Mouse (Mus musculus) G1E (cell line): ENCODE results near the gene Rplp1. TPM values are rescaled to one million over a fixed set of nuclear protein-coding genes. Genes with fewer than 3 reads are reported as not detected.

Experiments used
- ATAC-seq: 2 replicates; pipeline ENCODE4 v1.8.0; 2016; ENCODE audit warnings: mild to moderate bottlenecking; ENCODE audit not compliant: insufficient number of reproducible peaks, poor library complexity, low FRiP score, severe bottlenecking; ENCODE audit errors: extremely low read depth
- DNase-seq: peaks from one replicate; pipeline ENCODE4 v3.0.0; 2012; ENCODE audit warnings: low spot score
- H3K27me3 ChIP-seq: 2 replicates; pipeline ENCODE4 v1.6.1; 2012; ENCODE audit warnings: mild to moderate bottlenecking, low read length, inconsistent platforms; ENCODE audit not compliant: insufficient read depth
- H3K36me3 ChIP-seq: replicated peaks from 2 replicates; pipeline ENCODE3; 2012; ENCODE audit warnings: mild to moderate bottlenecking, inconsistent platforms
- H3K4me1 ChIP-seq: 2 replicates; pipeline ENCODE4 v1.6.1; 2012; ENCODE audit warnings: low read depth, low read length, inconsistent platforms, mixed read lengths; ENCODE audit not compliant: insufficient read depth
- H3K4me3 ChIP-seq: 2 replicates; pipeline ENCODE4 v1.5.1; 2012; ENCODE audit warnings: low read depth, mild to moderate bottlenecking, inconsistent platforms, low read length, moderate library complexity, mixed read lengths
- H3K9me3 ChIP-seq: replicated peaks from 2 replicates; pipeline ENCODE4 v1.6.1; 2012; ENCODE audit warnings: inconsistent platforms
- CTCF ChIP-seq: IDR thresholded peaks from 2 replicates; pipeline ENCODE4 v1.5.1; 2012; ENCODE audit warnings: low read depth, low read length, inconsistent platforms, mixed read lengths
- GATA1 ChIP-seq: IDR thresholded peaks from 2 replicates; pipeline ENCODE4 v1.6.1; 2012; ENCODE audit warnings: borderline replicate concordance, low read length, inconsistent platforms, mixed read lengths
- GATA2 ChIP-seq: IDR thresholded peaks from 2 replicates; pipeline ENCODE4 v1.6.1; 2012; ENCODE audit warnings: low read depth, low read length, inconsistent platforms, borderline replicate concordance
- POLR2AphosphoS5 ChIP-seq: IDR thresholded peaks from 2 replicates; pipeline ENCODE4 v1.6.1; 2012; ENCODE audit warnings: low read depth, low read length, inconsistent platforms; ENCODE audit not compliant: insufficient replicate concordance
- TAL1 ChIP-seq: conservative IDR thresholded peaks from 2 replicates; pipeline ENCODE4 v1.6.1; 2012; ENCODE audit warnings: low read depth, low read length, inconsistent platforms, mixed read lengths
- polyA plus RNA-seq: library from polyadenylated mRNA; stranded (reverse); fragments of >175 nt; gene quantifications from 2 replicates; pipeline ENCODE4 v1.2.3, GENCODE M21; 2012
- total RNA-seq, 2 experiments: library from RNA; stranded (forward) in 1 of 2; stranded (reverse) in 1 of 2; fragments of 200-1000 nt in 1 of 2; fragments of >200 nt in 1 of 2; fragmentation: Nextera tagmentation in 1 of 2; gene quantifications; 2 replicates each; pipeline ENCODE4 v1.2.3; 2014 to 2017

The Rplp1 gene
- total and polyA plus RNA-seq, 3 experiments: 2,957 to 43,340 (median 4,483) TPM

DNA sequence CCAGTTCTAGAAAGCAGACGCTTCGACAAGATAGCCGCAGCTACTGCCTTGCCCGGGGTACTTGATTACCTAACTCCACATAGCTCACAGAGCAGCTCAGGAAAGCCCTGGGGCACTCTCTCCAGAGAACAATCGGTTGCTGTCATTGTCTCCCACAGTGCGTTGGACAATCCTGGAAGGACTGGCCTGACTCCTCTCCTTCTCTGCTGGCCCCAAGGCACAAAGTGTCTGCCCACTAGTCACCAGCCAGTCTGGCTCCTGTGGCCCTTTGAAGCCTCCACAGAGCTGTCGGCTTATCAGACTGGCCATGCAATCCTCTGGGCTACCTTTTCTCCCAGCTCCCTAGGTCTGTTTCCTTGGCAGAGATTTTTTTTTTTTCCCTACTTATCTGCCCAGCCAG, 37.9 kb upstream of the Rplp1 start:
- Histone ChIP-seq H3K27me3 (peaks cover 23% of the 10 kb centered on the region), H3K4me1 (peaks cover 12% of the 10 kb centered on the region), H3K4me3 (no peak overlapping the region), H3K36me3 (no peaks in the 10 kb centered on the region), H3K9me3 (no peaks in the 10 kb centered on the region)
- ATAC-seq (no peak), DNase-seq (no peak)
- TF ChIP-seq GATA1 (no peak), CTCF (no peak), GATA2 (no peak), POLR2AphosphoS5 (no peak), TAL1 (no peak)

DNA sequence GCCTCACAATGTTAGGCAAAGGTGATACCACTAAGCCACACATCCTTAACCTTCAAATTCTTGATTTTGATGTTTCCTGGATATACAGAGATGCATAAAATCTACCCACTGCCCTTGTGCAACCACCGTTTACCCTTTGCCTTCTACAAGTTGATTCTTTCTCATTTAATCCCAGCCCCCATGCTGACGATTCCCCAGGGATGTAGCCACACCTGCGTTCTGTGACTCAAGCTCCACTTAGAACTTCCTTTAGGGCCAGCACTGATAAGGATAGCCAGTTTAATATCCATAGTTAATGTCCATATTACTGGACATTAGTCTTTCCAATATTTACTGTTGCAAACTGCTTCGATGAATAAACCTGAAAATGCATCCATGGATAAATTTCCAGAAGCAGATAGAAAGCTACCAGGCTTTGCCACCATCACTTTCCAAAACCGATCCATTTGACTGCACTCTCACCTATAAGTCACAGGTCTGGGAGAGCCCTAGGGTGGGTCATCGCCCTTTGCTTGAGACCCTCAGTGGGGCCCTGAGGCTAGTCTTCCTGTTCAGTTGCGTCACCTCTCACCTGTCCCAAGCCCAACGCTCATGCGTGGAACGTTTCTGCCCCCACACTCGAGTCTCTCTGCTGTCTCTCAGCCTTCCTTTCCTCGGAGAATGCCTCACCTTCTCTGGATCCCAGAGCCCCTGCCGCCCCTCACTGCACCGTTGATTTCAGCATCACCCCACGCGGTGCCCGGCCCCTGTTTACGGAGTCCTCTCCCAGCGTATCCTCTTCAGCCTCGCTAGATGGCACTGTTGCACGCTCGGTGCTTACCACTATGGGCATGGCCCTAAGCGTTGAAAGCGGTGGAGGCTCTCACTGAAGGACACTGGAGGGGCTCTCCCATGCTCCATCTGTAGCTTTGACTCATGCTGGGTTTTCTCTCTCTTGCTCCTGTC, 33.3 kb upstream of the Rplp1 start:
- peaks cover 20% of the 10 kb centered on the region for H3K36me3 ChIP-seq
- H3K4me1 ChIP-seq: peaks cover 36% of the 10 kb centered on the region
- no peaks in the 10 kb centered on the region for H3K27me3 ChIP-seq
- ATAC-seq: peak; percentile 70
- peak overlapping the region; percentile 96; the same call in 1 of the 2 replicates for H3K4me3 ChIP-seq
- DNase-seq: peak; percentile 71
- H3K9me3 ChIP-seq: no peaks in the 10 kb centered on the region
- TF ChIP-seq TAL1 (no peak), CTCF (peak; percentile 65)

DNA sequence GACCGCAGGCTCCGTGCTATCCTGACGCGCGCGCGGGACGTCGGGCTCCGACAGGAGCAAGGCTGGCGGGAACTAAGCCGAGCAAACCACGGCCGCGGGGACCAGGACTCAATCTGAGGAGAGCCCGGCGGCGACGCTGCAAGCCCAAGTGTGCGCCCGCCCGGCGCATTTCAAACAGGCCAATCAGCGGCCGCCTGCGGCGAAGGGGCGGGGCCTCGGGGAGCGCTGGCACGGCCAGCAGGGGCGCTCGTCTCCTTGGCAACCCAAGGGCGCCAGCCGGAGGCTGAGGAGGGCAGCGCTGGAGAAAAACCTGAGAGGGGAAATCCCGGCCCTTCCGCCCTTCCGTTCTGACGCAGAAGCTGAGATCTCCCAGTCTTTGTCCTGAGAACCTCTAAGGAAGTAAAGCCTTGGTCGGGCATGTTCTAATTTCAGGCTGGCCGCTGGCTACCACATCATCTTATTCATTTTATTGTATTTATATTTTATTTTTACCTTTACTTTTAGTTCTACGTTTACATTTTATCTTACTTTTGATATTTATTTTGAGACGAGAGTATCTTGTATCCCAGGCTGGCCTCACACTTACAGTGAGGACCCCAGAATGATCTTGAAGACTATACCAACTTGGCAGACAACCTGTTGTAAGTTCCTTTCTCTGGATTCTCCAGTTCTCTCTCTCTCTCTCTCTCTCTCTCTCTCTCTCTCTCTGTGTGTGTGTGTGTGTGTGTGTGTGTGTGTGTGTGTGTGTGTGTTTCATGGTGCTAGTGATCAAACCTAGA, 32.5 kb upstream of the Rplp1 start, which contains the start of gene Kif23:
Kif23 (minus strand) TSS at position 152 of the 779 bp plus-strand sequence.
- Histone ChIP-seq H3K9me3 (no peaks in the 10 kb centered on the region), H3K36me3 (peaks cover 27% of the 10 kb centered on the region), H3K4me3 (peak within 1 kb of the TSS; percentile 96), H3K27me3 (no peaks in the 10 kb centered on the region), H3K4me1 (peaks cover 44% of the 10 kb centered on the region)
- DNase-seq (peak; percentile 92), ATAC-seq (peak; percentile 64)
- TF ChIP-seq CTCF (0 out of 2 replicates have a peak, but pooled peaks have one; percentile 16), POLR2AphosphoS5 (no peak)

DNA sequence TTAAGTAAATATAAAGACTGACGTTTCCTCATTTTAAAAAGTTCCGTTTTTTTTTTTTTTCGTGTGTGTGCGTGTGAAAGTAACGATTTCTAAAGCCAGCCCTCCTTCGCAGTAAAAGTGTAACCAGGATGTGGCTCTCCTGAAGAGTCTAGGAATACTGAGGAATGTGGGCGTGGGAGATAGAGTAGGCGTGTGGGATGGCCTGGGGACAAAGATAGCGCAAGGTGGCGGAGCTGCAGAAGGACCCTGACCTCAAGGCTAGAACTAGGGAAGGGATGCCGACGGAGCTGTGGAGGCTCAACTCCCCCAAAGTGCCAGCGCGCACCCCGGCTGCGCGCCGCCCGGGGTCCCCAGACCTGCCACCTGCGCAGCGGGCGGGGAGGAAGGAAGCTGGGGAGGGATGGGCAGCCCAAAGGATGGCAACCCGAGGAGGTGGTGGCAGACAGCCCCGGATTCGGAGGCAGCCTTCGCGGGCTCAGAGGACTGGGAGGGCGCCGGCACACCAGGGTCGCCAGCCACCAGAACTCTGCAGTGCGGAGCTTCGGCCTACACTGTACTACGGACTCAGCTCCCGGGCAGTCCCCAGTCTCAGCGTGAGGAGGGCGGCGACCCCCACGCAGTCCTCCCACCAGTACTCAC, 31.8 kb upstream of the Rplp1 start:
- H3K27me3 ChIP-seq: no peaks in the 10 kb centered on the region
- H3K4me1 ChIP-seq: peaks cover 51% of the 10 kb centered on the region
- ATAC-seq (0 out of 2 replicates have a peak, but pooled peaks have one; percentile 19), DNase-seq (peak; percentile 71)
- H3K9me3 ChIP-seq: no peaks in the 10 kb centered on the region
- TF ChIP-seq TAL1 (peak; percentile 30; the same call in 1 of the 2 replicates), GATA1 (no peak)
- H3K36me3 ChIP-seq: peaks cover 34% of the 10 kb centered on the region
- H3K4me3 ChIP-seq: peak overlapping the region; percentile 96

DNA sequence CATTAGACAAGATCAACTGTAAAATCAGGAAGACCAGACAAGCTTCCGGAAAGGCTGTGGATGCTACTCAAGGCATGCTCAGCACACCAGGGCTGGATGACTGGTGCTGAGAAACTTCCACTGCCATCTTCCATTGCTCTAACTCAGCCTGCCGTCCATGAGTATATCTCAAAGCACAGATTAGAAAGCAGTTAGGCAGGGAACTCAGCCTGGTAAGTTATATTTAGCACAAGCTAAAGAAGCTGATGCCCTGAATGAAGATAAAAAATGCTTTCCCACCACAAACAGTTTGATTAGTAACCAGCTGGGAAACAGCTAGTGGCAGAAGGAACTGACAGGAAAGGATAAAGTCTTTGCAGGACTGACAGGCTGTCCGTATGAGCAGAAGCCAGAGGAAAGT, 26.7 kb upstream of the Rplp1 start:
- TF ChIP-seq CTCF (no peak), GATA2 (no peak), POLR2AphosphoS5 (no peak), GATA1 (no peak), TAL1 (no peak)
- DNase-seq: no peak
- Histone ChIP-seq H3K4me3 (no peak overlapping the region), H3K36me3 (peaks cover 84% of the 10 kb centered on the region), H3K4me1 (peaks cover 46% of the 10 kb centered on the region), H3K9me3 (no peaks in the 10 kb centered on the region), H3K27me3 (no peaks in the 10 kb centered on the region)
- ATAC-seq: peak; percentile 52

DNA sequence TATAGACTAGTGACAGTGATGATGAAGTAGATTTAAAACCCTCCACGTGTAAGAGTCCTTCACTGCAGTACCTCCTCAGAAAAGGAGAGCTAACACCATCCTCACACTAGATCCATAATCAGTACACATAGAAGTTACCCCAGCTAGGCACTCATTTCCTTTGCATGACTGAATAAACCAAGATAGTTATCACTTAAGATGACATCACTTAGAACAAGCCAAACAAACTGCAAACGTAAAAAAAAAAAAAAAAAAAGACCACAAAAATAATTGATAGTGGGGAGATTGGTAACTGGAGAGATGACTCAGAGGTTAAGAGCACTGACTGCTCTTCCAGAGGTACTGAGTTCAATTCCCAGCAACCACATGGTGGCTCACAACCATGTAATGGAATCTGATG, 19.0 kb upstream of the Rplp1 start:
- no peak for ATAC-seq

More for the DNA sequence above, 19.0 kb upstream of the Rplp1 start:
- TF ChIP-seq CTCF (no peak), GATA1 (no peak), GATA2 (no peak), POLR2AphosphoS5 (no peak), TAL1 (no peak)
- Histone ChIP-seq H3K4me1 (peaks cover 23% of the 10 kb centered on the region), H3K4me3 (no peak overlapping the region), H3K27me3 (no peaks in the 10 kb centered on the region), H3K9me3 (no peaks in the 10 kb centered on the region), H3K36me3 (peaks cover 93% of the 10 kb centered on the region)
- DNase-seq: no peak
